Mouse (Mus musculus) T-cell, adult 2 months (primary cell): ENCODE measurements around the gene Rps3a1.
"Not testable (repeated sequence)": the region's sequence is repeated elsewhere in the genome, so short reads cannot be mapped to it uniquely, and the experiment has no call there.

ENCODE experiments used
- DNase-seq: peaks from one replicate; pipeline ENCODE4 v3.0.0; 2022; ENCODE audit warnings: low spot score

The Rps3a1 gene

GRCm38 (mm10) chr3:86114659-86115338 lies 27.7 kb downstream of the Rps3a1 start:
- no peak for DNase-seq

DNA sequence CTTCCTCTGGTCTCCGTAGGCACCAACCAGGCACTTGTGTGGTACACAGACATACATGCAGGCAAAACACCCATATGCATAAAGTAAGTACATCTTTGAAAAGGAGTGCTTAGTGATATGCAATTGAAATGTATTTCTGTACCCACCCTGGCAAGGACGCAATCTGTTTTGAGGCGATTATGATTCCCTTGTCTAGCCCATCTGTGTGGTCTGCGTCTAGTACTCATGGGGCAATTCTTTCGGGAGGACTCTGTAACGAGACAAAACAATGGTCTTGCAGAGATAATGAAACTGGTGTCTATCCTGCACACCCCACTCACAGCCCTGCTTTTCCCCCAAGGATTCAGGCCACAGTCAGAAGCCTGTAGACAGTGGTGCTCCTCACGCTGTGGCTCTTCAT lies 29.7 kb downstream of the Rps3a1 start:
- DNase-seq: no peak

- peak; percentile 9 for DNase-seq
Observed at GRCm38 (mm10) chr3:86110077-86110476, 32.4 kb downstream of the Rps3a1 start.

GRCm38 (mm10) chr3:86109099-86109498 lies 33.4 kb downstream of the Rps3a1 start:
- no peak for DNase-seq

- DNase-seq: no peak
Observed at GRCm38 (mm10) chr3:86108576-86108975, 33.9 kb downstream of the Rps3a1 start.

DNA sequence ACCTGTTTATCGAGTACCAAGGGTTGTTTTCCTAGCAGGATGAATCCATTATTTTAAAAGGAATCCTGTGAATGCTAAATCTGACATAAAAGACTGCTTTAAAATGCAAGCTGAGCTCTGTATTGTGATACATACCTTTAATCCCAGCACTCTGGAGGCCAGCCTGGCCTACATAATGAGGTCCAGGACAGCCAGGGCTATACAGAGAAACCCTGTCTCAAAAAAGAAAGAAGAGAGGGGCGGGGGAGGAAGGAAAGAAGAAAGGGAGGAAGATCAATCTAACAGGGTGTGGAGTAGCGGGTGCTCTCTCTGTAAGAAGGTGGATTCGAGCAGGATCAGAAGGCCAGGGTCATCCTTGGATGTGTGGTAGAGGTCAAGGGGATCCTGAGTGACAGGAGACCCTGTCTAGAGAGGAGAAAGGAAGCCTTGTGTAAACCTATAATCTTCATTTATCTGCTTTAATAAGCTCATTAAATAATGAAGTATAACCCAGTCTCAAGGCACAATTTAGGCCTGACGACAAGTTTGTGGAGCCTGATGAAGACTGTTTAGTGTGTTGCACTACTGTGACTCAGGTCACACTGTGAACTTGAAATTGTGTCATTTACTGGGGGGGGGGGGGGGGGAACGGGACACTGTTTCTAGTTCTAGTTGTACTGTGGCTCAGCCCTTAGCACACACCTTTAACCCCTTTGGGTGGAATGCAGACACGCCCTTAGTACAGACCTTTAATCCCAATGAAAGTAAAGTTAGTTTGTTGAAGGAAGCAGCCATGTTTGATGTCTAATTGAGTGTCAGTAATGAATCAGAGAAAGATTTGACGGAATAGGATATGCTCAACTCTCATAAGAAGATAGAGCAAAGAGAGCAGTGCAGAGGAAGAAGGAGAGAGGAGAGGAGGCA lies 34.6 kb downstream of the Rps3a1 start:
- no peak for DNase-seq

DNA sequence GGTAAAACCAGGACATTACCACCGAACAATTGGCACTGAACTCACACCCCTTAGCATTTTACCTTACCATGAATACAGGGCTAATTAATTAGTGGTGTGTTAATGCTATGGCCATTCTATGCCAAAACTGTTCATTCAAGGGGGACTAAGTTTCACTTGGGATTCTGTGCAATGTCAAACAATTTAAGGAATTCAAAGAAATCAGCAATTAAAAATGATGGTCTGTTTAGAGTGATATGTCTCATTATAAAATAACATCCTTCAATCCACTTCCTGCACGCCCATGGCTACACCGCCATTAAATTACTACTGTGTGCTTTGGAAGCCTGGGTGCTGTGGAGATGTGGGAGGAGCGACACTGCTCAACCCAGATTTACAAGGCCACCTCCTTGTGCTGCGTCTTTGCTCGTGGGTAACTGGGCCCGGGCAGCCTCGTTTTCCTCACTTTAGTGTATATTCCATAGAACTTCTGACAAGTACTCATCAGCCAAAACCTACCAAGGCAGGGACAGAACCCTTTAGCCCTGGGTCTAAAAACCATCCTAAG lies 36.3 kb downstream of the Rps3a1 start:
- DNase-seq: no peak

DNA sequence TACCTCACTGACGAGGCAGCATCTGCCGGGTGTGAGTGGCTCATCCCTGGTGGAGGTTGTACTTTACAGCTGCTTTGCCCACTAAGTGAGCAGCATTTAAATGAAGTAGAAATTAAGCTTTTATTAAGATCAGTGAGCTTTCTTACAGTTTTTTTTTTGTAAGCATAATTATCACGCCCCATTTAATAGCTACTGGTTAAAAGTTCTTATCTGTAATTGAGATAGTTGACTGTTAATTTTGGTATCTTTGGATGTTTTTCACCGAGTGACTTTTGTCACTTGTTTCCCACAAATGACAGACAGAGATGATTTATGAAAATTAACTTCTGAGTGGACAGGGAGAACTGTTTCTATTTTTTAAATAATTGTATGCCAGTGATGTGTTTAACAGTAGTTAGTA lies 37.6 kb downstream of the Rps3a1 start:
- no peak for DNase-seq

DNA sequence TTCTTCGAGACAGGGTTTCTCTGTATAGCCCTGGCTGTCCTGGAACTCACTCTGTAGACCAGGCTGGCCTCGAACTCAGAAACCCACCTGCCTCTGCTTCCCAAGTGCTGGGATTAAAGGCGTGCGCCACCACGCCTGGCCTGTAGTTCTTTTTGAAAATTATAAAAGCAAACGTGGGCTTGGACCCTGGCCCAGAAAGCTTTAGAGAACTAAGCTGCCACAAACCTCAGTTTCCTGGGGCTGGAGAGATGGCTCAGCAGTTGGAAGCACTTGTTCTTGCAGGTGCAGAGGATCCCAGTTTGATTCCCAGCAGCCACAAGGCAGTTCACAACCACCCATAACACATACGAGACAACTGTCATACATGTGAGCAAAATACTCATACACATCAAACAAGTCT lies 38.1 kb downstream of the Rps3a1 start:
- not testable (repeated sequence) for DNase-seq

GRCm38 (mm10) chr3:86103449-86104291 lies 38.8 kb downstream of the Rps3a1 start:
- peak; percentile 41 for DNase-seq

- DNase-seq: no peak
Observed at GRCm38 (mm10) chr3:86101956-86102355, 40.5 kb downstream of the Rps3a1 start.

GRCm38 (mm10) chr3:86093907-86094306 lies 48.6 kb downstream of the Rps3a1 start:
- DNase-seq: no peak

DNA sequence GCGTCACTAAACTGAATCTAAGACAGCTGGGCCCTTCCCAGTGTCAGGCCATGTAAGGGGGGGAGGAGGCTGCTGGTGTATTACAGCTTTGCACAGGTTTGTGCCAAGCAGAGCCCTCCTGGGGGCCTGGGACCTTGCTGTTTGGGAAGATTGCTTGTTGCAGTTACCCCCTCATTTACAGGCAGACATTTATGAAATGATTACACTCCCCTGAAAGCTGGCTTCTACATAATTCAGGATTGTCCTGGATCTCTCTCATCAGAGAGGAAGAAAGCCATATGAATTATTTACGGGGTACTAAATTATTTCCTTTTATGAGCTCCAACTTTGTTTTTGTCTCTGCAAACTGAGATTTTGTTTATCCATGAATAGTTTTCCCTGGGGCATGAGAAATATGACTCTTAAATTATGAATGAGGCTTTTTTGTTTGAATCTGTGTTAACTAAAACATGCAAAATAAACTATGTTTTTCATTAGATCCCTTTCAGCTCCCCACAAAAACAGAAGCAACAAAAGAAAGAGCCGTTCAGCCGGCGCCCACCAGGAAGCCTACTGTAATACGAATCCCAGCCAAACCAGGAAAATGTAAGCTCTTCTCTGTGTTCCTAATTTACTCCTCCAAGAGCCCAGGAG lies 49.2 kb downstream of the Rps3a1 start:
- DNase-seq: no peak
